Mouse (Mus musculus) testis, adult 2 months (tissue): Measurements from ENCODE around the gene Ndufaf7.

Source experiments
- CTCF ChIP-seq: fragments of 200-500 bp; IDR thresholded peaks from 2 replicates; pipeline ENCODE4 v1.5.1; 2012; ENCODE audit warnings: low read depth, mild to moderate bottlenecking, inconsistent platforms, low read length, moderate library complexity; ENCODE audit not compliant: control insufficient read depth, insufficient read depth, insufficient replicate concordance
- POLR2A ChIP-seq: fragments of 200-500 bp; IDR thresholded peaks from 2 replicates; pipeline ENCODE4 v1.6.1; 2012; ENCODE audit warnings: low read depth, mild to moderate bottlenecking, inconsistent platforms, low read length, moderate library complexity; ENCODE audit not compliant: control insufficient read depth

DNA sequence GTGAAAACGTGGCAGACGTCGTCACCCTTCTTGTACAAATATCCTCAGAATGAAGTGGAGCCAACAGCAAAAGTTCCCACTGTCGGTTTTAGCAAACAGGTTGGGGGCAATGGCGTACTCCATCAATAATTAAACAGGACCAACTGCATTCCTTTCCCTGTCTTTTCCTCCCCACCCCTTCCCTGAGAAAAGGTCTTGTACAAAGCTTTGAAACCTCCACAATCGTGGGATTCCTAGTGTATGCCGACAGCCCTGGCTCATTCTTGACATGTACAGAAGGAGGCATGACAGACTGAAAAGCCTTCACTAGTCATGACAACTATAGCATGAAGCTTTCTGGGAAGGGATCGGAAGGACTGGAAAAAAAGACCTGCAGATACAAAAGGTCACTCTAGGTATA, 16.3 kb downstream of the Ndufaf7 start:
- TF ChIP-seq CTCF: no peak
- no peak for TF ChIP-seq POLR2A
